Mouse (Mus musculus) CH12.LX (cell line): ENCODE measurements at regions not wholly inside any gene's neighbourhood (a gene's known extent, or its start where the extent isn't known, plus 50 kb on each side); places are given as distances from the start of the nearest gene placed in this dataset.
A peak's percentile ranks its signal among the peaks of the same experiment; 100 is the strongest.

ENCODE experiments used
- DNase-seq: peaks from one replicate; pipeline ENCODE4 v3.0.0-alpha.2; 2013; ENCODE audit errors: extremely low read depth
- H3K27ac ChIP-seq: 2 replicates; pipeline ENCODE4 v1.5.1; 2012; ENCODE audit warnings: low read depth, mild to moderate bottlenecking, control low read depth, moderate library complexity; ENCODE audit not compliant: insufficient read depth
- H3K27me3 ChIP-seq: replicated peaks from 2 replicates; pipeline ENCODE3; 2012; ENCODE audit warnings: inconsistent platforms
- H3K36me3 ChIP-seq, 2 experiments: replicated peaks in 1 of 2; 2 replicates each; pipeline versions ENCODE3 to v1.6.1; 2012; ENCODE audit warnings: inconsistent platforms in 1 of 2, low read length in 1 of 2, mild to moderate bottlenecking in 1 of 2, mixed read lengths in 1 of 2, moderate library complexity in 1 of 2; ENCODE audit not compliant: control insufficient read depth in 1 of 2, insufficient read depth in 1 of 2
- H3K4me1 ChIP-seq, 2 experiments: 2 replicates each; pipeline ENCODE4 v1.6.1; 2012; ENCODE audit warnings: inconsistent platforms in 1 of 2, moderate library complexity in 1 of 2; ENCODE audit not compliant: insufficient read depth in 2 of 2, control insufficient read depth in 1 of 2
- H3K4me2 ChIP-seq: 2 replicates; pipeline ENCODE4 v1.6.1; 2012; ENCODE audit warnings: low read depth, mild to moderate bottlenecking, control low read depth; ENCODE audit not compliant: poor library complexity, insufficient read depth, severe bottlenecking
- H3K4me3 ChIP-seq, 3 experiments: fragments of 150-350 bp in 1 of 3; sonication (generic) in 1 of 3; replicated peaks in 1 of 3; 2 replicates each; pipeline versions ENCODE3 to v1.5.1; 2011 to 2012; ENCODE audit warnings: low read depth in 2 of 3, low read length in 2 of 3, mild to moderate bottlenecking in 2 of 3, moderate library complexity in 2 of 3, control low read depth in 1 of 3, improper control_type of control experiment in 1 of 3, inconsistent platforms in 1 of 3, mixed read lengths in 1 of 3; ENCODE audit not compliant: poor library complexity in 1 of 3
- H3K79me2 ChIP-seq: replicated peaks from 2 replicates; pipeline ENCODE4 v1.6.1; 2012; ENCODE audit warnings: mild to moderate bottlenecking, moderate library complexity; ENCODE audit not compliant: control insufficient read depth, poor library complexity, insufficient read depth, severe bottlenecking; ENCODE audit errors: extremely low read depth
- H3K9ac ChIP-seq: 2 replicates; pipeline ENCODE4 v1.6.1; 2012; ENCODE audit warnings: low read depth, mild to moderate bottlenecking, control low read depth, moderate library complexity; ENCODE audit not compliant: insufficient read depth
- H3K9me3 ChIP-seq: replicated peaks from 2 replicates; pipeline ENCODE3; 2012; ENCODE audit warnings: low read length, inconsistent platforms, mixed read lengths
- BHLHE40 ChIP-seq: IDR thresholded peaks from 2 replicates; pipeline ENCODE4 v1.6.1; 2011; ENCODE audit warnings: mild to moderate bottlenecking, low read depth, low read length, improper control_type of control experiment
- CTCF ChIP-seq, 2 experiments: IDR thresholded peaks in 1 of 2; conservative IDR thresholded peaks in 1 of 2; 2 replicates each; pipeline ENCODE4 v1.5.1; 2011 to 2012; ENCODE audit warnings: low read depth in 2 of 2, low read length in 2 of 2, improper control_type of control experiment in 1 of 2, inconsistent platforms in 1 of 2, mild to moderate bottlenecking in 1 of 2, moderate library complexity in 1 of 2
- ELF1 ChIP-seq: IDR thresholded peaks from 2 replicates; pipeline ENCODE4 v1.6.1; 2014; ENCODE audit warnings: low read depth, mild to moderate bottlenecking, inconsistent platforms, low read length, improper control_type of control experiment
- HCFC1 ChIP-seq: IDR thresholded peaks from 2 replicates; pipeline ENCODE4 v1.6.1; 2012; ENCODE audit warnings: low read depth, mild to moderate bottlenecking, inconsistent platforms, low read length, improper control_type of control experiment
- JUN ChIP-seq: IDR thresholded peaks from 2 replicates; pipeline ENCODE4 v1.6.1; 2011; ENCODE audit warnings: low read depth, mild to moderate bottlenecking, low read length, improper control_type of control experiment, moderate library complexity; ENCODE audit not compliant: insufficient read depth
- MAFK ChIP-seq: IDR thresholded peaks from 2 replicates; pipeline ENCODE4 v1.6.1; 2011; ENCODE audit warnings: low read length, improper control_type of control experiment; ENCODE audit not compliant: insufficient replicate concordance
- MAZ ChIP-seq: IDR thresholded peaks from 2 replicates; pipeline ENCODE4 v1.6.1; 2012; ENCODE audit warnings: low read depth, mild to moderate bottlenecking, inconsistent platforms, low read length, improper control_type of control experiment, moderate library complexity
- NELFE ChIP-seq: IDR thresholded peaks from 2 replicates; pipeline ENCODE4 v1.6.1; 2011; ENCODE audit warnings: low read depth, low read length, improper control_type of control experiment
- NRF1 ChIP-seq: IDR thresholded peaks from 2 replicates; pipeline ENCODE4 v1.6.1; 2014; ENCODE audit warnings: low read depth, mild to moderate bottlenecking, inconsistent platforms, low read length, improper control_type of control experiment, moderate library complexity
- PAX5 ChIP-seq: IDR thresholded peaks from 2 replicates; pipeline ENCODE4 v1.6.1; 2012; ENCODE audit warnings: low read length, inconsistent platforms, mixed read lengths
- POLR2AphosphoS2 ChIP-seq: IDR thresholded peaks from 2 replicates; pipeline ENCODE4 v1.6.1; 2011; ENCODE audit warnings: low read depth, low read length, improper control_type of control experiment
- RAD21 ChIP-seq: IDR thresholded peaks from 2 replicates; pipeline ENCODE4 v1.6.1; 2011; ENCODE audit warnings: low read depth, mild to moderate bottlenecking, low read length, improper control_type of control experiment, moderate library complexity
- SMC3 ChIP-seq: IDR thresholded peaks from 2 replicates; pipeline ENCODE4 v1.6.1; 2011; ENCODE audit warnings: low read depth, low read length, improper control_type of control experiment
- TBP ChIP-seq: conservative IDR thresholded peaks from 2 replicates; pipeline ENCODE4 v1.6.1; 2011; ENCODE audit warnings: low read depth, low read length, improper control_type of control experiment
- TCF12 ChIP-seq: IDR thresholded peaks from 2 replicates; pipeline ENCODE4 v1.6.1; 2014; ENCODE audit warnings: low read depth, mild to moderate bottlenecking, inconsistent platforms, low read length, improper control_type of control experiment
- USF1 ChIP-seq: IDR thresholded peaks from 2 replicates; pipeline ENCODE4 v1.6.1; 2014; ENCODE audit warnings: low read depth, mild to moderate bottlenecking, inconsistent platforms, low read length, improper control_type of control experiment
- dilution Hi-C: fragments of 300-500 bp; cut with MboI; formaldehyde crosslinking; loops from 2 replicates; pipeline ENCODE4 v1.14.3; 2020; ENCODE audit warnings: low sequenced_read_pairs; ENCODE audit not compliant: extremely low pct_unique_long_range_greater_than_20kb, extremely low pct_ligation_motif_present
- in situ Hi-C: fragments of 300-500 bp; cut with MboI; formaldehyde crosslinking; loops from 3 replicates; pipeline ENCODE4 v1.14.3; 2019; ENCODE audit warnings: low sequenced_read_pairs, low pct_ligation_motif_present, low pct_unique_long_range_greater_than_20kb, mixed read lengths

- dilution Hi-C loops = no loop called here
These were observed 371.4 kb upstream of the Hsf2 start for GRCm38 (mm10) chr10:57114696-57115271.

GRCm38 (mm10) chr10:57121514-57121913 is 364.7 kb upstream of the Hsf2 start:
- no peaks in the 10 kb centered on the region for H3K4me1 ChIP-seq
- no peaks in the 10 kb centered on the region for H3K27me3 ChIP-seq
- no peak overlapping the region for H3K4me2 ChIP-seq
- no peaks in the 10 kb centered on the region for H3K9me3 ChIP-seq
- H3K9ac ChIP-seq = no peak overlapping the region
- DNase-seq = no peak
- TF ChIP-seq NELFE (no peak), TCF12 (no peak), NRF1 (no peak), JUN (no peak), BHLHE40 (no peak), USF1 (no peak), PAX5 (no peak), ELF1 (no peak), MAZ (no peak)
- in situ Hi-C loops = no loop called here
- H3K27ac ChIP-seq = no peak overlapping the region
- dilution Hi-C loops = no loop called here
- no peaks in the 10 kb centered on the region for H3K79me2 ChIP-seq
- no peak overlapping the region for H3K4me3 ChIP-seq
- H3K36me3 ChIP-seq = no peaks in the 10 kb centered on the region

More at GRCm38 (mm10) chr10:57114696-57115271, 371.4 kb upstream of the Hsf2 start:
- Histone ChIP-seq H3K79me2 (no peaks in the 10 kb centered on the region), H3K9ac (no peak overlapping the region), H3K36me3 (no peaks in the 10 kb centered on the region), H3K9me3 (no peaks in the 10 kb centered on the region), H3K4me2 (no peak overlapping the region), H3K4me1 (no peaks in the 10 kb centered on the region), H3K27me3 (no peaks in the 10 kb centered on the region), H3K27ac (no peak overlapping the region), H3K4me3 (no peak overlapping the region)
- in situ Hi-C loops = no loop called here
- no peak for DNase-seq
- TF ChIP-seq BHLHE40 (peak; percentile 30; the same call in 1 of the 2 replicates), CTCF (conservative IDR thresholded peaks at IDR 0.05 in 1 of 2, IDR thresholded peaks at IDR 0.05 in 1 of 2; ENCODE audit: low read depth in 2 of 2, low read length in 2 of 2) (no peak)

- no peak overlapping the region for H3K4me2 ChIP-seq
- no peak overlapping the region for H3K4me3 ChIP-seq
- dilution Hi-C loops = no loop called here
- H3K4me1 ChIP-seq = no peaks in the 10 kb centered on the region
- DNase-seq = no peak
- no peaks in the 10 kb centered on the region for H3K79me2 ChIP-seq
- TF ChIP-seq BHLHE40 (no peak), USF1 (no peak), SMC3 (no peak), RAD21 (no peak), MAFK (no peak), HCFC1 (no peak), CTCF (conservative IDR thresholded peaks at IDR 0.05 in 1 of 2, IDR thresholded peaks at IDR 0.05 in 1 of 2; ENCODE audit: low read depth in 2 of 2, low read length in 2 of 2) (no peak), TBP (no peak), POLR2AphosphoS2 (no peak)
- H3K27ac ChIP-seq = no peak overlapping the region
- no peaks in the 10 kb centered on the region for H3K9me3 ChIP-seq
- H3K36me3 ChIP-seq = no peaks in the 10 kb centered on the region
- no peaks in the 10 kb centered on the region for H3K27me3 ChIP-seq
- no peak overlapping the region for H3K9ac ChIP-seq
- in situ Hi-C loops = no loop called here
These were observed 359.0 kb upstream of the Hsf2 start for GRCm38 (mm10) chr10:57127185-57127584.
